Mouse (Mus musculus): ENCODE results near the gene 4930524N10Rik.

DNA sequence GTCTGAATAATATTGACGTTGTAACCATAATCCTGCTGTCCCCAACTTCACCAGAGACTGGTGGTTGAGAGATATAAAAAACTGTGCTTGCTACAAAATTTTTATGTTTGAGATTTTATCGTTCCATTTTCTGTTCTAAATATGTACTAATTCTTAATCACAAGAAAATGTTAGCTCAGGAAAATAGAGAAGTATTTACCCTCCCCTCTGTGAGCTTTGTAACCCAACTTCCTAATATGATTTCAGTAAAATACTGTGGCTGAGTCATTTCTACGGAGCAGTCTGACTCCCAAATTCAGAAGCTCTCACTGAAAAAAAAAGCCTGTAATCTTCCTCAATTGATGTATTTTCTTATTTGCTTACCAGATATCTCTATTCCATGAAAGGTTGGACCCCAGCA lies 4.7 kb upstream of the 4930524N10Rik start:
- TF ChIP-seq CTCF (IDR thresholded peaks at IDR 0.05) = no peak
- TF ChIP-seq EP300 (IDR thresholded peaks at IDR 0.05; ENCODE audit: insufficient read depth, low read depth, low read length) = no peak

All from heart, adult 2 months (tissue).